Mouse (Mus musculus) hindbrain, embryonic 16.5 days (tissue): ENCODE data around the gene Casc3. TPM values are rescaled to one million over a fixed set of nuclear protein-coding genes. Genes with fewer than 3 reads are reported as not detected.

Experiments used
- ATAC-seq: fragments of 200-750 bp; cut with Nextera tagmentation; 2 replicates; pipeline ENCODE4 v1.8.0; 2017; ENCODE audit warnings: moderate TSS enrichment, moderate library complexity
- H3K27ac ChIP-seq: fragments of 300-500 bp; sonication (generic); 2 replicates; pipeline ENCODE4 v1.5.1; 2014; ENCODE audit warnings: low read depth, mild to moderate bottlenecking, control low read depth, low read length, moderate library complexity
- H3K27me3 ChIP-seq: fragments of 300-500 bp; sonication (generic); replicated peaks from 2 replicates; pipeline ENCODE4 v1.6.1; 2014; ENCODE audit warnings: low read length; ENCODE audit not compliant: control insufficient read depth, insufficient read depth
- H3K36me3 ChIP-seq: fragments of 300-500 bp; sonication (generic); 2 replicates; pipeline ENCODE4 v1.6.1; 2014; ENCODE audit warnings: mild to moderate bottlenecking, low read length, moderate library complexity, mixed read lengths; ENCODE audit not compliant: control insufficient read depth, insufficient read depth
- H3K4me1 ChIP-seq: fragments of 300-500 bp; sonication (generic); 2 replicates; pipeline ENCODE4 v1.6.1; 2014; ENCODE audit warnings: low read depth, low read length; ENCODE audit not compliant: control insufficient read depth, insufficient read depth
- H3K4me2 ChIP-seq: fragments of 300-500 bp; sonication (generic); 2 replicates; pipeline ENCODE4 v1.6.1; 2014; ENCODE audit warnings: mild to moderate bottlenecking, low read length, control low read depth, moderate library complexity
- H3K4me3 ChIP-seq: fragments of 300-500 bp; sonication (generic); 2 replicates; pipeline ENCODE4 v1.5.1; 2014; ENCODE audit warnings: mild to moderate bottlenecking, low read length, control low read depth, moderate library complexity
- H3K9ac ChIP-seq: fragments of 300-500 bp; sonication (generic); 2 replicates; pipeline ENCODE4 v1.6.1; 2014; ENCODE audit warnings: low read depth, mild to moderate bottlenecking, control low read depth, low read length, moderate library complexity
- H3K9me3 ChIP-seq: fragments of 300-500 bp; sonication (generic); 2 replicates; pipeline ENCODE4 v1.6.1; 2014; ENCODE audit warnings: mild to moderate bottlenecking, low read length, moderate library complexity; ENCODE audit not compliant: control insufficient read depth
- WGBS: fragments of 180-500 bp; shearing (Covaris S2); extraction: QIAGEN DNeasy Blood & Tissue Kit; methylation state at CpG from one replicate; pipeline ENCODE4 v1.1.7; 2014; 5-methylcytosine and 5-hydroxymethylcytosine counted together
- polyA plus RNA-seq: library from polyadenylated mRNA; unstranded; fragments of >200 nt; fragmentation: Nextera tagmentation; extraction: Ambion mirVana; gene quantifications from 2 replicates; pipeline ENCODE4 v1.2.1, GENCODE M21; 2015

Casc3 gene
- polyA plus RNA-seq, 1 experiment from 2014 or later: 41.7 TPM

GRCm38 (mm10) chr11:98850100-98851093, 45.7 kb downstream of the Casc3 start:
- Histone ChIP-seq H3K9me3 (no peaks in the 10 kb centered on the region), H3K27ac (0 out of 2 replicates have a peak overlapping the region, but pooled peaks have one; percentile 24), H3K9ac (peak overlapping the region; percentile 15), H3K36me3 (peaks cover 5% of the 10 kb centered on the region; the same call in 1 of the 2 replicates), H3K4me3 (peak overlapping the region; percentile 25), H3K27me3 (no peaks in the 10 kb centered on the region), H3K4me1 (peaks cover 10% of the 10 kb centered on the region), H3K4me2 (peak overlapping the region; percentile 54)
- ATAC-seq: peak; percentile 70
- 48% methylated on average over 26 of the region's 26 CpGs for WGBS

- no peaks in the 10 kb centered on the region for H3K9me3 ChIP-seq
- 91% methylated on average over 8 of the region's 8 CpGs for WGBS
- H3K9ac ChIP-seq: no peak overlapping the region
These were observed 49.4 kb downstream of the Casc3 start for GRCm38 (mm10) chr11:98854116-98854515.

GRCm38 (mm10) chr11:98854659-98855058, 50.0 kb downstream of the Casc3 start:
- ATAC-seq: no peak
- Histone ChIP-seq H3K4me1 (peaks cover 4% of the 10 kb centered on the region; the same call in 1 of the 2 replicates), H3K4me3 (no peak overlapping the region)

More at GRCm38 (mm10) chr11:98854116-98854515, 49.4 kb downstream of the Casc3 start:
- Histone ChIP-seq H3K4me1 (peaks cover 9% of the 10 kb centered on the region), H3K4me2 (no peak overlapping the region), H3K27ac (no peak overlapping the region), H3K27me3 (no peaks in the 10 kb centered on the region), H3K36me3 (no peaks in the 10 kb centered on the region), H3K4me3 (no peak overlapping the region)
- no peak for ATAC-seq

GRCm38 (mm10) chr11:98858759-98859731, 54.3 kb downstream of the Casc3 start:
- WGBS: 32% methylated on average over 14 of the region's 14 CpGs
- H3K4me3 ChIP-seq: no peak overlapping the region
- peak; percentile 40; the same call in 1 of the 2 replicates for ATAC-seq

More at GRCm38 (mm10) chr11:98854659-98855058, 50.0 kb downstream of the Casc3 start:
- H3K27ac ChIP-seq: no peak overlapping the region
- 94% methylated on average over 2 of the region's 2 CpGs for WGBS
- no peak overlapping the region for H3K4me2 ChIP-seq
- H3K9me3 ChIP-seq: no peaks in the 10 kb centered on the region
- H3K27me3 ChIP-seq: no peaks in the 10 kb centered on the region
- H3K36me3 ChIP-seq: no peaks in the 10 kb centered on the region
- H3K9ac ChIP-seq: no peak overlapping the region

GRCm38 (mm10) chr11:98863028-98863750, 58.5 kb downstream of the Casc3 start, which contains the start of gene Wipf2:
Wipf2 (plus strand) TSS chr11:98863638.
- Histone ChIP-seq H3K9ac (peak within 1 kb of the TSS; percentile 83), H3K27me3 (no peaks in the 10 kb centered on the region), H3K27ac (peak within 1 kb of the TSS; percentile 96), H3K4me2 (peak within 1 kb of the TSS; percentile 86), H3K4me3 (peak within 1 kb of the TSS; percentile 68), H3K9me3 (no peaks in the 10 kb centered on the region), H3K36me3 (0 out of 2 replicates have a peak, but pooled peaks cover 2% of the 10 kb centered on the region), H3K4me1 (peaks cover 3% of the 10 kb centered on the region; the same call in 1 of the 2 replicates)
- peak; percentile 86 for ATAC-seq
- WGBS: 5% methylated on average over 41 of the region's 41 CpGs

More at GRCm38 (mm10) chr11:98858759-98859731, 54.3 kb downstream of the Casc3 start:
- Histone ChIP-seq H3K9me3 (no peaks in the 10 kb centered on the region), H3K4me1 (peaks cover 3% of the 10 kb centered on the region; the same call in 1 of the 2 replicates), H3K27me3 (no peaks in the 10 kb centered on the region), H3K4me2 (no peak overlapping the region), H3K27ac (no peak overlapping the region), H3K9ac (no peak overlapping the region), H3K36me3 (no peaks in the 10 kb centered on the region)

- H3K9ac ChIP-seq: peak overlapping the region; percentile 83
- peak; percentile 60 for ATAC-seq
- H3K36me3 ChIP-seq: 0 out of 2 replicates have a peak, but pooled peaks cover 2% of the 10 kb centered on the region
- peaks cover 3% of the 10 kb centered on the region; the same call in 1 of the 2 replicates for H3K4me1 ChIP-seq
- H3K27ac ChIP-seq: peak overlapping the region; percentile 96
- H3K27me3 ChIP-seq: no peaks in the 10 kb centered on the region
- peak overlapping the region; percentile 69 for H3K4me2 ChIP-seq
- H3K4me3 ChIP-seq: peak overlapping the region; percentile 68
- under 1% methylated on average over 38 of the region's 39 CpGs for WGBS
- no peaks in the 10 kb centered on the region for H3K9me3 ChIP-seq
These were observed 59.2 kb downstream of the Casc3 start for GRCm38 (mm10) chr11:98863751-98864429.

GRCm38 (mm10) chr11:98867293-98867692, 62.6 kb downstream of the Casc3 start:
- WGBS: 32% methylated on average over 12 of the region's 12 CpGs
- 0 out of 2 replicates have a peak, but pooled peaks cover 2% of the 10 kb centered on the region for H3K36me3 ChIP-seq
- no peak overlapping the region for H3K4me2 ChIP-seq
- no peak overlapping the region for H3K4me3 ChIP-seq
- H3K9ac ChIP-seq: no peak overlapping the region
- ATAC-seq: peak; percentile 60
- H3K9me3 ChIP-seq: no peaks in the 10 kb centered on the region
- no peaks in the 10 kb centered on the region for H3K27me3 ChIP-seq
- H3K4me1 ChIP-seq: peaks cover 5% of the 10 kb centered on the region; the same call in 1 of the 2 replicates
- H3K27ac ChIP-seq: 0 out of 2 replicates have a peak overlapping the region, but pooled peaks have one; percentile 55
